Mouse (Mus musculus): ENCODE data around the gene Nol4l. TPM values are rescaled to one million over a fixed set of nuclear protein-coding genes. Genes with fewer than 3 reads are reported as not detected.

Nol4l gene
- polyA plus RNA-seq, 1 experiment from 2014 or later: 27.9 TPM

GRCm38 (mm10) chr2:153458022-153458441, 71.7 kb downstream of the Nol4l start:
- Histone ChIP-seq H3K36me3 (ENCODE audit: control insufficient read depth, insufficient read depth, low read length) (no peaks in the 10 kb centered on the region), H3K9me3 (ENCODE audit: control insufficient read depth, low read length) (no peaks in the 10 kb centered on the region), H3K27me3 (replicated peaks; ENCODE audit: control insufficient read depth, insufficient read depth, low read length) (no peaks in the 10 kb centered on the region), H3K4me2 (ENCODE audit: low read length) (no peak overlapping the region), H3K27ac (ENCODE audit: low read depth) (peak overlapping the region; percentile 71; the same call in 1 of the 2 replicates), H3K4me1 (replicated peaks; ENCODE audit: control insufficient read depth, insufficient read depth, low read length) (peaks cover 12% of the 10 kb centered on the region; the same call in 1 of the 2 replicates), H3K9ac (ENCODE audit: low read length) (no peak overlapping the region), H3K4me3 (ENCODE audit: low read depth, low read length) (no peak overlapping the region)
- WGBS: 35% methylated on average over 3 of the region's 3 CpGs
- ATAC-seq (replicated peaks; ENCODE audit: low FRiP score, low TSS enrichment, low read depth) (no peak), DNase-seq (ENCODE audit: low spot score) (no peak)

GRCm38 (mm10) chr2:153457467-153457866, 72.3 kb downstream of the Nol4l start:
- no peak overlapping the region for H3K9ac ChIP-seq (ENCODE audit: low read length)

GRCm38 (mm10) chr2:153454841-153455506, 74.8 kb downstream of the Nol4l start:
- DNase-seq (ENCODE audit: low spot score) (no peak), ATAC-seq (replicated peaks; ENCODE audit: low FRiP score, low TSS enrichment, low read depth) (no peak)
- H3K4me3 ChIP-seq (ENCODE audit: low read depth, low read length): no peak overlapping the region
- no peaks in the 10 kb centered on the region for H3K36me3 ChIP-seq (ENCODE audit: control insufficient read depth, insufficient read depth, low read length)
- H3K9ac ChIP-seq (ENCODE audit: low read length): no peak overlapping the region
- no peak overlapping the region for H3K27ac ChIP-seq (ENCODE audit: low read depth)
- no peaks in the 10 kb centered on the region for H3K9me3 ChIP-seq (ENCODE audit: control insufficient read depth, low read length)
- no peak overlapping the region for H3K4me2 ChIP-seq (ENCODE audit: low read length)
- no peaks in the 10 kb centered on the region for H3K27me3 ChIP-seq (replicated peaks; ENCODE audit: control insufficient read depth, insufficient read depth, low read length)
- 66% methylated on average over 9 of the region's 9 CpGs for WGBS
- H3K4me1 ChIP-seq (replicated peaks; ENCODE audit: control insufficient read depth, insufficient read depth, low read length): peaks cover 12% of the 10 kb centered on the region; the same call in 1 of the 2 replicates

More at GRCm38 (mm10) chr2:153457467-153457866, 72.3 kb downstream of the Nol4l start:
- H3K4me1 ChIP-seq (replicated peaks; ENCODE audit: control insufficient read depth, insufficient read depth, low read length): peaks cover 12% of the 10 kb centered on the region; the same call in 1 of the 2 replicates
- no peaks in the 10 kb centered on the region for H3K9me3 ChIP-seq (ENCODE audit: control insufficient read depth, low read length)
- H3K4me2 ChIP-seq (ENCODE audit: low read length): no peak overlapping the region
- peak overlapping the region; percentile 71; the same call in 1 of the 2 replicates for H3K27ac ChIP-seq (ENCODE audit: low read depth)
- 23% methylated on average over 4 of the region's 4 CpGs for WGBS
- no peak for DNase-seq (ENCODE audit: low spot score)
- H3K4me3 ChIP-seq (ENCODE audit: low read depth, low read length): no peak overlapping the region
- H3K36me3 ChIP-seq (ENCODE audit: control insufficient read depth, insufficient read depth, low read length): no peaks in the 10 kb centered on the region
- H3K27me3 ChIP-seq (replicated peaks; ENCODE audit: control insufficient read depth, insufficient read depth, low read length): no peaks in the 10 kb centered on the region
- 0 out of 2 replicates have a peak, but pooled peaks have one; percentile 34 for ATAC-seq (replicated peaks; ENCODE audit: low FRiP score, low TSS enrichment, low read depth)

GRCm38 (mm10) chr2:153453961-153454759, 75.6 kb downstream of the Nol4l start:
- no peaks in the 10 kb centered on the region for H3K27me3 ChIP-seq (replicated peaks; ENCODE audit: control insufficient read depth, insufficient read depth, low read length)
- no peak overlapping the region for H3K27ac ChIP-seq (ENCODE audit: low read depth)
- H3K4me2 ChIP-seq (ENCODE audit: low read length): no peak overlapping the region
- H3K4me3 ChIP-seq (ENCODE audit: low read depth, low read length): no peak overlapping the region
- DNase-seq (ENCODE audit: low spot score): no peak
- WGBS: 61% methylated on average over 12 of the region's 12 CpGs
- H3K9ac ChIP-seq (ENCODE audit: low read length): no peak overlapping the region
- no peaks in the 10 kb centered on the region for H3K9me3 ChIP-seq (ENCODE audit: control insufficient read depth, low read length)
- H3K36me3 ChIP-seq (ENCODE audit: control insufficient read depth, insufficient read depth, low read length): no peaks in the 10 kb centered on the region
- ATAC-seq (replicated peaks; ENCODE audit: low FRiP score, low TSS enrichment, low read depth): peak; percentile 51; the same call in 1 of the 2 replicates
- peaks cover 12% of the 10 kb centered on the region; the same call in 1 of the 2 replicates for H3K4me1 ChIP-seq (replicated peaks; ENCODE audit: control insufficient read depth, insufficient read depth, low read length)

- ATAC-seq (replicated peaks; ENCODE audit: low FRiP score, low TSS enrichment, low read depth) (no peak), DNase-seq (ENCODE audit: low spot score) (no peak)
- H3K36me3 ChIP-seq (ENCODE audit: control insufficient read depth, insufficient read depth, low read length): no peaks in the 10 kb centered on the region
- peaks cover 7% of the 10 kb centered on the region; the same call in 1 of the 2 replicates for H3K4me1 ChIP-seq (replicated peaks; ENCODE audit: control insufficient read depth, insufficient read depth, low read length)
- H3K9ac ChIP-seq (ENCODE audit: low read length): no peak overlapping the region
- H3K4me3 ChIP-seq (ENCODE audit: low read depth, low read length): no peak overlapping the region
- H3K27me3 ChIP-seq (replicated peaks; ENCODE audit: control insufficient read depth, insufficient read depth, low read length): no peaks in the 10 kb centered on the region
- 77% methylated on average over 6 of the region's 6 CpGs for WGBS
- no peaks in the 10 kb centered on the region for H3K9me3 ChIP-seq (ENCODE audit: control insufficient read depth, low read length)
- H3K27ac ChIP-seq (ENCODE audit: low read depth): no peak overlapping the region
- H3K4me2 ChIP-seq (ENCODE audit: low read length): no peak overlapping the region
These were observed 81.3 kb downstream of the Nol4l start for GRCm38 (mm10) chr2:153448519-153448918.

- no peak overlapping the region for H3K4me3 ChIP-seq (ENCODE audit: low read depth, low read length)
- no peak for DNase-seq (ENCODE audit: low spot score)
- peaks cover 9% of the 10 kb centered on the region for H3K4me1 ChIP-seq (replicated peaks; ENCODE audit: control insufficient read depth, insufficient read depth, low read length)
- no peaks in the 10 kb centered on the region for H3K27me3 ChIP-seq (replicated peaks; ENCODE audit: control insufficient read depth, insufficient read depth, low read length)
- H3K36me3 ChIP-seq (ENCODE audit: control insufficient read depth, insufficient read depth, low read length): no peaks in the 10 kb centered on the region
- H3K4me2 ChIP-seq (ENCODE audit: low read length): no peak overlapping the region
- ATAC-seq (replicated peaks; ENCODE audit: low FRiP score, low TSS enrichment, low read depth): no peak
- no peak overlapping the region for H3K9ac ChIP-seq (ENCODE audit: low read length)
- no peak overlapping the region for H3K27ac ChIP-seq (ENCODE audit: low read depth)
- no peaks in the 10 kb centered on the region for H3K9me3 ChIP-seq (ENCODE audit: control insufficient read depth, low read length)
- WGBS: 68% methylated on average over 3 of the region's 3 CpGs
These were observed 82.1 kb downstream of the Nol4l start for GRCm38 (mm10) chr2:153447719-153448118.

GRCm38 (mm10) chr2:153446476-153446875, 83.3 kb downstream of the Nol4l start:
- Histone ChIP-seq H3K27ac (ENCODE audit: low read depth) (no peak overlapping the region), H3K4me1 (replicated peaks; ENCODE audit: control insufficient read depth, insufficient read depth, low read length) (peaks cover 21% of the 10 kb centered on the region), H3K4me2 (ENCODE audit: low read length) (peak overlapping the region; percentile 100), H3K36me3 (ENCODE audit: control insufficient read depth, insufficient read depth, low read length) (no peaks in the 10 kb centered on the region), H3K27me3 (replicated peaks; ENCODE audit: control insufficient read depth, insufficient read depth, low read length) (no peaks in the 10 kb centered on the region), H3K4me3 (ENCODE audit: low read depth, low read length) (no peak overlapping the region), H3K9ac (ENCODE audit: low read length) (no peak overlapping the region), H3K9me3 (ENCODE audit: control insufficient read depth, low read length) (no peaks in the 10 kb centered on the region)
- DNase-seq (ENCODE audit: low spot score): no peak
- ATAC-seq (replicated peaks; ENCODE audit: low FRiP score, low TSS enrichment, low read depth): no peak
- 17% methylated on average over 4 of the region's 4 CpGs for WGBS

GRCm38 (mm10) chr2:153446017-153446408, 83.8 kb downstream of the Nol4l start:
- 1% methylated on average over 8 of the region's 8 CpGs for WGBS
- peaks cover 26% of the 10 kb centered on the region for H3K4me1 ChIP-seq (replicated peaks; ENCODE audit: control insufficient read depth, insufficient read depth, low read length)
- peak overlapping the region; percentile 100 for H3K4me2 ChIP-seq (ENCODE audit: low read length)
- H3K9ac ChIP-seq (ENCODE audit: low read length): peak overlapping the region; percentile 69
- H3K36me3 ChIP-seq (ENCODE audit: control insufficient read depth, insufficient read depth, low read length): no peaks in the 10 kb centered on the region
- H3K9me3 ChIP-seq (ENCODE audit: control insufficient read depth, low read length): no peaks in the 10 kb centered on the region
- peak overlapping the region; percentile 96 for H3K27ac ChIP-seq (ENCODE audit: low read depth)
- DNase-seq (ENCODE audit: low spot score) (no peak), ATAC-seq (replicated peaks; ENCODE audit: low FRiP score, low TSS enrichment, low read depth) (no peak)
- peak overlapping the region; percentile 50 for H3K4me3 ChIP-seq (ENCODE audit: low read depth, low read length)
- no peaks in the 10 kb centered on the region for H3K27me3 ChIP-seq (replicated peaks; ENCODE audit: control insufficient read depth, insufficient read depth, low read length)

Data from intestine, embryonic 14.5 days (tissue).